Mouse (Mus musculus) midbrain, embryonic 12.5 days (tissue): ENCODE results near the gene Bcl9. TPM values are rescaled to one million over a fixed set of nuclear protein-coding genes. Genes with fewer than 3 reads are reported as not detected.

Experiments
- ATAC-seq: fragments of 200-750 bp; cut with Nextera tagmentation; 2 replicates; pipeline ENCODE4 v1.8.0; 2017; ENCODE audit warnings: low read depth, moderate TSS enrichment, moderate library complexity; ENCODE audit not compliant: low FRiP score
- H3K27ac ChIP-seq: fragments of 300-500 bp; sonication (generic); replicated peaks from 2 replicates; pipeline ENCODE4 v1.5.1; 2016; ENCODE audit warnings: mild to moderate bottlenecking
- H3K27me3 ChIP-seq: fragments of 300-500 bp; sonication (generic); 2 replicates; pipeline ENCODE4 v1.6.1; 2016; ENCODE audit warnings: mild to moderate bottlenecking
- H3K36me3 ChIP-seq: fragments of 300-500 bp; sonication (generic); 2 replicates; pipeline ENCODE4 v1.6.1; 2016
- H3K4me1 ChIP-seq: fragments of 300-500 bp; sonication (generic); 2 replicates; pipeline ENCODE4 v1.6.1; 2016
- H3K4me2 ChIP-seq: fragments of 300-500 bp; sonication (generic); replicated peaks from 2 replicates; pipeline ENCODE4 v1.6.1; 2016; ENCODE audit warnings: mild to moderate bottlenecking, moderate library complexity
- H3K4me3 ChIP-seq: fragments of 300-500 bp; sonication (generic); 2 replicates; pipeline ENCODE4 v1.5.1; 2016; ENCODE audit warnings: mild to moderate bottlenecking
- H3K9ac ChIP-seq: fragments of 300-500 bp; sonication (generic); replicated peaks from 2 replicates; pipeline ENCODE4 v1.6.1; 2016; ENCODE audit warnings: mild to moderate bottlenecking, moderate library complexity
- H3K9me3 ChIP-seq: fragments of 300-500 bp; sonication (generic); 2 replicates; pipeline ENCODE4 v1.6.1; 2016; ENCODE audit warnings: mild to moderate bottlenecking
- WGBS: fragments of 180-500 bp; shearing (Covaris S2); methylation state at CpG from one replicate; pipeline ENCODE4 v1.1.7; 2016; 5-methylcytosine and 5-hydroxymethylcytosine counted together
- polyA plus RNA-seq: library from polyadenylated mRNA; unstranded; fragments of >200 nt; fragmentation: Nextera tagmentation; extraction: Ambion mirVana; gene quantifications from 2 replicates; pipeline ENCODE4 v1.2.1, GENCODE M21; 2016

Bcl9 gene
- polyA plus RNA-seq, 1 experiment from 2014 or later = 79.1 TPM

- Histone ChIP-seq H3K27ac (no peak overlapping the region), H3K4me3 (no peak overlapping the region)
Observed at GRCm38 (mm10) chr3:97161773-97162172, 135.9 kb downstream of the Bcl9 start.

GRCm38 (mm10) chr3:97160908-97161307, 136.8 kb downstream of the Bcl9 start:
- no peak overlapping the region for H3K4me3 ChIP-seq
- 77% methylated on average over 10 of the region's 10 CpGs for WGBS
- no peak for ATAC-seq

More at GRCm38 (mm10) chr3:97161773-97162172, 135.9 kb downstream of the Bcl9 start:
- H3K9ac ChIP-seq = no peak overlapping the region
- no peak overlapping the region for H3K4me2 ChIP-seq
- H3K4me1 ChIP-seq = peaks cover 16% of the 10 kb centered on the region
- H3K9me3 ChIP-seq = no peaks in the 10 kb centered on the region
- WGBS = 56% methylated on average over 4 of the region's 4 CpGs
- no peak for ATAC-seq
- H3K36me3 ChIP-seq = no peaks in the 10 kb centered on the region
- H3K27me3 ChIP-seq = no peaks in the 10 kb centered on the region

GRCm38 (mm10) chr3:97159986-97160385, 137.7 kb downstream of the Bcl9 start:
- Histone ChIP-seq H3K9ac (no peak overlapping the region), H3K4me1 (peaks cover 16% of the 10 kb centered on the region), H3K27ac (no peak overlapping the region), H3K4me3 (peak overlapping the region; percentile 80; the same call in 1 of the 2 replicates), H3K4me2 (peak overlapping the region; percentile 87), H3K36me3 (no peaks in the 10 kb centered on the region), H3K9me3 (no peaks in the 10 kb centered on the region), H3K27me3 (no peaks in the 10 kb centered on the region)
- ATAC-seq = no peak
- 79% methylated on average over 2 of the region's 2 CpGs for WGBS

More at GRCm38 (mm10) chr3:97160908-97161307, 136.8 kb downstream of the Bcl9 start:
- no peaks in the 10 kb centered on the region for H3K9me3 ChIP-seq
- H3K27me3 ChIP-seq = no peaks in the 10 kb centered on the region
- no peak overlapping the region for H3K27ac ChIP-seq
- H3K36me3 ChIP-seq = no peaks in the 10 kb centered on the region
- no peak overlapping the region for H3K4me2 ChIP-seq
- H3K9ac ChIP-seq = no peak overlapping the region
- peaks cover 16% of the 10 kb centered on the region for H3K4me1 ChIP-seq

- Histone ChIP-seq H3K27ac (0 out of 2 replicates have a peak overlapping the region, but pooled peaks have one; percentile 75), H3K4me1 (peaks cover 16% of the 10 kb centered on the region), H3K36me3 (no peaks in the 10 kb centered on the region), H3K4me2 (peak overlapping the region; percentile 87), H3K9me3 (no peaks in the 10 kb centered on the region), H3K4me3 (peak overlapping the region; percentile 80), H3K27me3 (no peaks in the 10 kb centered on the region), H3K9ac (peak overlapping the region; percentile 75)
- no peak for ATAC-seq
- 7% methylated on average over 6 of the region's 6 CpGs for WGBS
Observed at GRCm38 (mm10) chr3:97159509-97159850, 138.2 kb downstream of the Bcl9 start.

GRCm38 (mm10) chr3:97158611-97159508, 138.9 kb downstream of the Bcl9 start, which contains the start of gene Acp6:
Gene Acp6, plus strand, starts transcription at chr3:97158777.
- H3K4me3 ChIP-seq = peak within 1 kb of the TSS; percentile 80
- peak within 1 kb of the TSS; percentile 75 for H3K9ac ChIP-seq

GRCm38 (mm10) chr3:97157958-97158599, 139.6 kb downstream of the Bcl9 start:
- Histone ChIP-seq H3K9me3 (no peaks in the 10 kb centered on the region), H3K27me3 (no peaks in the 10 kb centered on the region), H3K9ac (peak overlapping the region; percentile 75), H3K4me2 (peak overlapping the region; percentile 87), H3K36me3 (no peaks in the 10 kb centered on the region), H3K4me3 (peak overlapping the region; percentile 80), H3K27ac (peak overlapping the region; percentile 39; the same call in 1 of the 2 replicates), H3K4me1 (peaks cover 16% of the 10 kb centered on the region)
- WGBS = under 1% methylated on average over 17 of the region's 17 CpGs
- ATAC-seq = peak; percentile 48

More at GRCm38 (mm10) chr3:97158611-97159508, 138.9 kb downstream of the Bcl9 start, which contains the start of gene Acp6:
- Histone ChIP-seq H3K36me3 (no peaks in the 10 kb centered on the region), H3K4me1 (peaks cover 16% of the 10 kb centered on the region), H3K9me3 (no peaks in the 10 kb centered on the region), H3K27me3 (no peaks in the 10 kb centered on the region), H3K27ac (peak within 1 kb of the TSS; percentile 75), H3K4me2 (peak within 1 kb of the TSS; percentile 87)
- ATAC-seq = peak; percentile 95
- WGBS = under 1% methylated on average over 54 of the region's 54 CpGs

GRCm38 (mm10) chr3:97157308-97157707, 140.4 kb downstream of the Bcl9 start:
- Histone ChIP-seq H3K4me1 (peaks cover 16% of the 10 kb centered on the region), H3K9ac (no peak overlapping the region), H3K36me3 (no peaks in the 10 kb centered on the region), H3K27ac (no peak overlapping the region), H3K4me2 (no peak overlapping the region), H3K9me3 (no peaks in the 10 kb centered on the region), H3K4me3 (no peak overlapping the region), H3K27me3 (no peaks in the 10 kb centered on the region)
- no peak for ATAC-seq
- WGBS = 87% methylated on average over 1 of the region's 1 CpGs

GRCm38 (mm10) chr3:97156431-97156830, 141.3 kb downstream of the Bcl9 start:
- no peak overlapping the region for H3K4me3 ChIP-seq
- H3K4me1 ChIP-seq = peaks cover 16% of the 10 kb centered on the region
- H3K27ac ChIP-seq = no peak overlapping the region
- no peaks in the 10 kb centered on the region for H3K27me3 ChIP-seq
- H3K36me3 ChIP-seq = no peaks in the 10 kb centered on the region
- no peak overlapping the region for H3K9ac ChIP-seq
- H3K4me2 ChIP-seq = no peak overlapping the region
- ATAC-seq = no peak
- WGBS = 94% methylated on average over 6 of the region's 6 CpGs
- no peaks in the 10 kb centered on the region for H3K9me3 ChIP-seq

Other genes with a start within 250 kb of the Bcl9 start
- 22.5 and 28.6 TPM in 2 replicates for gene Acp6, start 139.1 kb downstream of the Bcl9 start, polyA plus RNA-seq
- gene Olfr1402, start 124.1 kb upstream of the Bcl9 start, polyA plus RNA-seq = not detected in 2 replicates